Mouse (Mus musculus) cerebellum, adult 2 months (tissue): ENCODE results near the gene Nudt17. TPM values are rescaled to one million over a fixed set of nuclear protein-coding genes. Genes with fewer than 3 reads are reported as not detected.
"Not testable (repeated sequence)": the region's sequence is repeated elsewhere in the genome, so short reads cannot be mapped to it uniquely, and the experiment has no call there.

Experiments
- DNase-seq, 2 experiments: peaks; one replicate each; pipeline ENCODE4 v3.0.0; 2021
- H3K27ac ChIP-seq: fragments of 200-500 bp; 2 replicates; pipeline ENCODE4 v1.5.1; 2012; ENCODE audit warnings: low read length, control low read depth, inconsistent platforms; ENCODE audit not compliant: insufficient read depth
- H3K27me3 ChIP-seq: fragments of 200-500 bp; 2 replicates; pipeline ENCODE4 v1.6.1; 2012; ENCODE audit warnings: inconsistent platforms, mild to moderate bottlenecking, low read length, moderate library complexity; ENCODE audit not compliant: control insufficient read depth, insufficient read depth
- H3K4me1 ChIP-seq: fragments of 200-500 bp; 2 replicates; pipeline ENCODE4 v1.6.1; 2011; ENCODE audit warnings: low read length; ENCODE audit not compliant: control insufficient read depth, insufficient read depth
- H3K4me3 ChIP-seq: fragments of 200-500 bp; replicated peaks from 2 replicates; pipeline ENCODE3; 2011; ENCODE audit warnings: mild to moderate bottlenecking, low read depth, low read length, control low read depth; ENCODE audit not compliant: insufficient read depth
- CTCF ChIP-seq: fragments of 200-500 bp; IDR thresholded peaks from 2 replicates; pipeline ENCODE4 v1.5.1; 2011; ENCODE audit warnings: low read depth, mild to moderate bottlenecking, control low read depth, low read length, moderate library complexity, borderline replicate concordance; ENCODE audit not compliant: insufficient read depth
- POLR2A ChIP-seq: fragments of 200-500 bp; IDR thresholded peaks from 2 replicates; pipeline ENCODE4 v1.6.1; 2011; ENCODE audit warnings: low read length, control low read depth, borderline replicate concordance; ENCODE audit not compliant: insufficient read depth
- WGBS: fragments of 180-500 bp; shearing (Covaris S2); methylation state at CpG from one replicate; pipeline ENCODE4 v1.1.7; 2018; 5-methylcytosine and 5-hydroxymethylcytosine counted together
- polyA plus RNA-seq: library from polyadenylated mRNA; depleted of rRNA; stranded (reverse); fragments of >200 nt; gene quantifications from 2 replicates; pipeline ENCODE4 v1.2.3, GENCODE M21; 2012; rRNA removed

The Nudt17 gene
- polyA plus RNA-seq, result 11.8 and 14.3 TPM in 2 replicates

DNA sequence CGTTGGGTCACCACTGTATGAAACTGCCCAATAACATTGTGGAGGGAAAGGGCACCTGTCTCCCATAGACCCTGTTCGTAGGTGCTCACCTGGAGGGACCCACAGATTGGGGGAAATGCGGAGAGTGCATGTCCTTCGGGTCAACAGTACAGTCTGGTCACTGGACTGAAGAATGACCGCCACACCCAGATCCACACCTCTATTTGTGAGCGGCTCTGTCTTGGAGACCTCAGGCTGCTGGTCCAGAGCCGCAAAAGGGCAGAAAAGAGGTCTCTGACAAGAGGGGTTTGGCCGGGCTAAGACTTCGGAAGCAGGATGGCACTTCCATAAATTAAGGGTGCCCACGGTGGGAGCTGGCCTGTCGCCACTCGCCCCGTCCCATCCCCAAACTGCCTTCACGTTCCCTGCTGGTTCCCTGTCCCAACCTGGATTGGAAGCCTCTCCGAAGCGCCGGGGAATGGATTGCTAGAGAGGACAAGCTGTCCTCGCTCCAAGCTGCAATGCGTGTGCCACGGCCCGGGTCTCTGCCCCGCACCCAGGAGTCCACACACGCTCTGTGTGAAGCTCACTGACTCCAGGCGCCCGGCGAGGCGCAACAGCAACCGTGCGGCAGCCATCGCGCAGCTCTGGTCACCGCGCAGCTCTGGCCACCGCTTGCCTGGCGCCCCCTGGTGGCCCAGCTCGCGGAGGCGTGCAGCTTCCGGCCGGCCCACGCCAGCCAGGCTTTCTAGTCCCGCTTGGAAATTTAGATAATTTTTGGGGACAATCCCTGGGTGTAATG, at the start of gene Nudt17:
Gene Nudt17 (minus strand): TSS at position 660 of the 781 bp plus-strand sequence.
- DNase-seq, result peak; percentile 82 to 87
- peak; percentile 82 for TF ChIP-seq CTCF
- TF ChIP-seq POLR2A, result peak; percentile 45; the same call in 1 of the 2 replicates
- no peak within 1 kb of the TSS for H3K27ac ChIP-seq

GRCm38 (mm10) chr3:96757691-96758090, 49.3 kb upstream of the Nudt17 start:
- H3K4me1 ChIP-seq, result no peaks in the 10 kb centered on the region; the same call in 1 of the 2 replicates
- H3K27ac ChIP-seq, result no peak overlapping the region; the same call in 1 of the 2 replicates
- WGBS, result 27% methylated on average over 7 of the region's 7 CpGs
- TF ChIP-seq CTCF (no peak), POLR2A (no peak)
- no peak overlapping the region for H3K4me3 ChIP-seq
- no peaks in the 10 kb centered on the region for H3K27me3 ChIP-seq
- peak; percentile 51 to 72 for DNase-seq

More for the DNA sequence above, at the start of gene Nudt17:
- H3K4me1 ChIP-seq, result no peaks in the 10 kb centered on the region
- H3K27me3 ChIP-seq, result no peaks in the 10 kb centered on the region
- H3K4me3 ChIP-seq, result peak within 1 kb of the TSS; percentile 75
- WGBS, result 4% methylated on average over 42 of the region's 42 CpGs

- TF ChIP-seq POLR2A, result no peak
- no peak for TF ChIP-seq CTCF
- DNase-seq, result no peak
- Histone ChIP-seq H3K27me3 (no peaks in the 10 kb centered on the region), H3K4me3 (no peak overlapping the region), H3K27ac (no peak overlapping the region), H3K4me1 (no peaks in the 10 kb centered on the region; the same call in 1 of the 2 replicates)
- 98% methylated on average over 1 of the region's 1 CpGs for WGBS
These were observed 47.6 kb upstream of the Nudt17 start for GRCm38 (mm10) chr3:96755935-96756334.

DNA sequence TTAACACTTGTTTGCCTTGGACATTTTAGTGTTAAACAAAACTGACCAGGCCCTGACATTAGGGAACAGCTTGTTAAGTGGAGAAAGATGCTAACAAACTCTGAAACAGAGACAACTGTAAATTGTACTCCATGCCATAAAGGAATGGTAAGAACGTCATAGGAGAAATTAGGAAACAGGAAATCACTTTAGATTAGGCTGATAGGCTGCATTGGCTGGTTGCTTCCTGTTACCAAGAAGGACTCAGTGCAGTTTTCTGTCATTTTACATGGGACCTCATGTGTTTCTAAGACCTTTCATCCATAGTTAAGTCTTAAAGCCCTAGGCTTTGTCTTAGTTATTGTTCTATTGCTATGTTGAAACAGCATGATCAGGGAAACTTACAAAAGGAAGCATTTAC, 38.5 kb upstream of the Nudt17 start:
- WGBS, result 77% methylated on average over 1 of the region's 1 CpGs
- Histone ChIP-seq H3K27me3 (no peaks in the 10 kb centered on the region), H3K4me3 (no peak overlapping the region), H3K27ac (no peak overlapping the region), H3K4me1 (no peaks in the 10 kb centered on the region)
- no peak for TF ChIP-seq CTCF
- TF ChIP-seq POLR2A, result no peak
- no peak for DNase-seq

GRCm38 (mm10) chr3:96744348-96744747, 36.0 kb upstream of the Nudt17 start:
- H3K4me1 ChIP-seq, result peaks cover 4% of the 10 kb centered on the region; the same call in 1 of the 2 replicates
- TF ChIP-seq POLR2A, result no peak
- no peak for TF ChIP-seq CTCF
- H3K27me3 ChIP-seq, result no peaks in the 10 kb centered on the region
- H3K27ac ChIP-seq, result no peak overlapping the region
- WGBS, result 96% methylated on average over 3 of the region's 3 CpGs
- no peak for DNase-seq
- H3K4me3 ChIP-seq, result no peak overlapping the region

DNA sequence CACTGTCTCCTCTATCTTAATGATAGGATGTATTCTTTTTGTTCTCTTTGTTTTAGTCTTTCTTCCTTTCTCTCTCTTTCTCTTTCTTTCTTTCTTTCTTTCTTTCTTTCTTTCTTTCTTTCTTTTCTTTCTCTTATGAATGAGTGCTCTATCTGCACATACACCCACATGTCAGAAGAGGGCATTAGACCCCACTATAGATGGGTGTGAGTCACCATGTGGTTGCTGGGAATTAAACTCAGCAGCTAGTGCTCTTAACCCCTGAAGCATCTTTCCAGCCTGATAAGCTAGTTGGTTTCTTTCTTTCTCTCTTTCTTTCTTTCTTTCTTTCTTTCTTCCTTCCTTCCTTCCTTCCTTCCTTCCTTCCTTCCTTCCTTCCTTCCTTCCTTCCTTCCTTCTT, 31.9 kb upstream of the Nudt17 start:
- H3K4me3 ChIP-seq, H3K27ac ChIP-seq, DNase-seq, H3K27me3 ChIP-seq: not testable (repeated sequence)
- H3K4me1 ChIP-seq, result peaks cover 13% of the 10 kb centered on the region; the same call in 1 of the 2 replicates

- DNase-seq, result no peak
- Histone ChIP-seq H3K4me3 (no peak overlapping the region), H3K4me1 (peaks cover 13% of the 10 kb centered on the region; the same call in 1 of the 2 replicates), H3K27ac (no peak overlapping the region), H3K27me3 (no peaks in the 10 kb centered on the region)
- TF ChIP-seq CTCF (no peak), POLR2A (no peak)
- WGBS, result 49% methylated on average over 1 of the region's 1 CpGs
These were observed 29.6 kb upstream of the Nudt17 start for GRCm38 (mm10) chr3:96737995-96738394.
